Mouse (Mus musculus) CD8-positive naive resting alpha-beta T cell, adult 57 days (primary cell): ENCODE measurements around the gene Gdf1. TPM values are rescaled to one million over a fixed set of nuclear protein-coding genes. Genes with fewer than 3 reads are reported as not detected.

Experiments used
- total RNA-seq: library from RNA; stranded (reverse); gene quantifications from one replicate; pipeline ENCODE4 v1.2.4, GENCODE M21; 2023

Gene Gdf1
- not detected for total RNA-seq

GRCm38 (mm10) chr8:70329124-70329834 is at the start of gene Gdf1:
Gdf1 (plus strand) TSS chr8:70329817.

GRCm38 (mm10) chr8:70282603-70283135 is 46.9 kb upstream of the Gdf1 start, which contains the start of gene Homer3:
Homer3 (plus strand) TSS chr8:70282827.

GRCm38 (mm10) chr8:70302358-70302890 is 27.2 kb upstream of the Gdf1 start, which contains the start of the genes Ddx49 and Cope:
Ddx49 (minus strand) TSS chr8:70302489.
Cope (plus strand) TSS chr8:70302518.

DNA sequence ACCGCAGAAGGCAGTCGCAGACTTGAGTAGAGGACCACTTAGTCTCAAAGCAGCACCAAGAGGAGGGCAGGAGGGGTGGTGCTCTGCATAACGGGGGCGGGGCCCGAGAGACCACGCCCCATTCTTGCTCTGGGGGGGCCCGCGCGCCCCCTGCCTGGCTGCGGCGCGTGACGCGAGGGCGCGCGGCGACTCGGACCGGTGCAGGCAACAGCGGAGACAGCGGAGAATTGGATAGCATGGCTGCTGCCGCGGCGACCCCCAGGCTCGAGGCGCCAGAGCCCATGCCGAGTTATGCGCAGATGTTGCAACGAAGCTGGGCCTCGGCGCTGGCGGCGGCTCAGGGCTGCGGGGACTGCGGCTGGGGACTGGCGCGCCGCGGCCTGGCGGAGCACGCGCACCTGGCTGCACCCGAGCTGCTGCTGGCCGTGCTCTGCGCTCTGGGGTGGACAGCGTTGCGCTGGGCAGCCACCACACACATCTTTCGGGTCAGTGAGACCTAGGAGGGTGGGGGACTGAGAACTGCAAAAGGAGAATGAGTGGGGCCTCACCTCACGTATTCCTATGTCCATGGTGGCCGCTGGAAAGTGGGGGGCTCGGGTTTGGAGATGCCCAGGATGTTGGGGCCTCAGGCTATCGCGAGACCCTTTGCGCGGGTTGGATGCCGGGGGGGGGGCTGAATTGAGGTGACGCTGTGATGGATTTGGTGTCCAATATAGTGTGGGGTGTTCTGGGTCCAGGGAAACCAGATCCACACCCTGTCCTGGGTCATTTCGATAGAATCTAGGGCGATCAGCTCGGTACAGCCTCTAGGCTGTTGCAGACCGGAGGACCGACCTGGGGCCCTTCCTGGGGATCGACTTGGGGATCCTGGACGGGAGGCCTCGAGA is 13.8 kb upstream of the Gdf1 start, which contains the start of gene Cers1:
Gene Cers1 (plus strand): TSS at position 152 of the 887 bp plus-strand sequence.

GRCm38 (mm10) chr8:70353194-70353817 is 23.7 kb downstream of the Gdf1 start, which contains the start of gene Upf1:
Upf1 (minus strand) TSS chr8:70353278.

DNA sequence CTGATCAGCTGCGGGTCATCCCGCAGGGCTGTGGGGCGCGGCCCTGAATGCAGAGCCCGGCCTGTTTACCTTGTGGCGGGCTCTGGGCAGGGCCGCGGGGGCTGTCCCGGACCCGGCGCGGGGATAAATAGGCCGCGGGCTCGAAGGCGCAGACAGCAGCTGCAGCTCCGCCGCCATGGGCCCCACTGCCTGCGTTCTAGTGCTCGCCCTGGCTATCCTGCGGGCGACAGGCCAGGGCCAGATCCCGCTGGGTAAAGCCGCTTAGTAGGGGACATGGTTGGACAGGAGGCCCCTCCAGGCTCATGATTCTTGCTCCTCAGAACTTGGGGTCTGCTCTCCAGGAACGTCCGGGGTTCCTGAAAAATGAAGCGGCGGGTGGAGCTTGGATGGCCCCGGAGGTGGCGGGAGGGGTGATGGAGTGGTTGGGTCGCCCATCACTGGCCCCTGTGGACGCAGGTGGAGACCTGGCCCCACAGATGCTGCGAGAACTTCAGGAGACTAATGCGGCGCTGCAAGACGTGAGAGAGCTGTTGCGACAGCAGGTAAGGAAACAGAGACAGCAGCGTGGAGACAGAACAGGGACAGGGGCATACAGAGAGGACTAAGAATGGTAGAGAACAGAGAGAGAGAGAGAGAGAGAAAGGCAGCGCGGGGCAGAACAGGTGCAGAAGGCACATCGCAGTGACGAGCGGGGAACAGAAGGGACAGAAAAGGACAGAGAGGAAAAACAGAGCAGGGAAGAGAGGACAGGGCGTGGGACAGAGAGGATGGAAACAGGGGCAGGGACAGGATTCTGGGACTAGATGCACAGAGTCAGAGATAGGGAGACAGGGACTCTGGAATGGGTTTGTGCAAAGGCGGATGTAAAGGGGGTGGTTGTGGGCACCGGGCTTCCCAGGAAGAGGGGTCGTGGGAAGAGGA is 44.0 kb downstream of the Gdf1 start, which contains the start of gene Comp:
Gene Comp (plus strand): TSS at position 162 of the 921 bp plus-strand sequence.

Other genes starting within 250 kb of the Gdf1 start
- not detected for gene Hapln4, start 246.4 kb upstream of the Gdf1 start, total RNA-seq
- not detected for gene Ncan, start 208.9 kb upstream of the Gdf1 start, total RNA-seq
- 32.8 TPM for gene Nr2c2ap, start 198.5 kb upstream of the Gdf1 start, total RNA-seq
- gene Rfxank, start 190.7 kb upstream of the Gdf1 start, total RNA-seq = 24.6 TPM
- 55.0 TPM for gene Borcs8, start 190.3 kb upstream of the Gdf1 start, total RNA-seq
- gene Mef2b, start 190.1 kb upstream of the Gdf1 start, total RNA-seq = 3.0 TPM
- 41.8 TPM for gene Tmem161a, start 157.5 kb upstream of the Gdf1 start, total RNA-seq
- 11.4 TPM for gene Slc25a42, start 117.5 kb upstream of the Gdf1 start, total RNA-seq
- 58.6 TPM for gene Sugp2, start 95.6 kb upstream of the Gdf1 start, total RNA-seq
- gene Armc6, start 95.4 kb upstream of the Gdf1 start, total RNA-seq = 11.6 TPM
- 6.5 TPM for gene Homer3, start 47.0 kb upstream of the Gdf1 start, total RNA-seq
- gene Ddx49, start 27.3 kb upstream of the Gdf1 start, total RNA-seq = 90.0 TPM
- gene Cope, start 27.3 kb upstream of the Gdf1 start, total RNA-seq = 103 TPM
- gene Cers1, start 14.0 kb upstream of the Gdf1 start, total RNA-seq = not detected
- gene Upf1, start 23.5 kb downstream of the Gdf1 start, total RNA-seq = 79.1 TPM
- gene Comp, start 43.7 kb downstream of the Gdf1 start, total RNA-seq = 1.2 TPM
- gene Crtc1, start 109.8 kb downstream of the Gdf1 start, total RNA-seq = 21.6 TPM
- gene Klhl26, start 147.2 kb downstream of the Gdf1 start, total RNA-seq = 7.7 TPM
- not detected for gene Tmem59l, start 157.5 kb downstream of the Gdf1 start, total RNA-seq
- not detected for gene Crlf1, start 163.3 kb downstream of the Gdf1 start, total RNA-seq
- gene Rex1bd, start 176.9 kb downstream of the Gdf1 start, total RNA-seq = 51.6 TPM
- gene Uba52, start 181.0 kb downstream of the Gdf1 start, total RNA-seq = 3,862 TPM
- gene Fkbp8, start 197.9 kb downstream of the Gdf1 start, total RNA-seq = 240 TPM
- gene Kxd1, start 198.1 kb downstream of the Gdf1 start, total RNA-seq = 61.7 TPM
- gene Ell, start 209.6 kb downstream of the Gdf1 start, total RNA-seq = 34.7 TPM